Mouse (Mus musculus) adrenal gland, adult 18-20 months (tissue): Measurements from ENCODE around the gene Tssc4. TPM values are rescaled to one million over a fixed set of nuclear protein-coding genes. Genes with fewer than 3 reads are reported as not detected.

Experiments used
- DNase-seq, 2 experiments: peaks; one replicate each; pipeline ENCODE4 v3.0.0; 2021 to 2022; ENCODE audit warnings: low spot score in 2 of 2
- total RNA-seq, 2 experiments: library from RNA; stranded (reverse); gene quantifications; 1 replicate in 1 of 2; 2 replicates in 1 of 2; pipeline ENCODE4 v1.2.3; 2021

The Tssc4 gene
- total RNA-seq, 2 experiments from 2014 or later, result 24.0 to 26.3 TPM

DNA sequence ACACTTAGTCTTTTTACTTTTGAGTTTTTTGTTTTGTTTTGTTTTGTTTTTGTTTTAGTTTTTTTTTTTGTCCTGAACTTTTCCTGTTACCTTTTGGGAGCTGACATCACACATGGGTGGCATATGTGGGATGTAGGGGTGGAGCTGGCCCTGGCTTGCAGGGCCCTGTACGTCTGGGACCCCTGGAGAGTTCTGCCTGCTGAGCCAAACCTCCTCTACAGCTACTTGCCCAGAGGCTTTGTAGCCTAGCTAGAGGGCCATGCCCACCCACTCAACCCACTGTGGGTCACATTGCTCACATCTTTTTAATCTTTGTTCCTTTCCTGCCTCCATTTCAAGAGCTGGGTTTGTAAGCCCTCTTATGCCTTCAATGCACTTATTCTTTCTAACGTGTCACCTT lies 1.6 kb upstream of the Tssc4 start:
- no peak for DNase-seq

DNA sequence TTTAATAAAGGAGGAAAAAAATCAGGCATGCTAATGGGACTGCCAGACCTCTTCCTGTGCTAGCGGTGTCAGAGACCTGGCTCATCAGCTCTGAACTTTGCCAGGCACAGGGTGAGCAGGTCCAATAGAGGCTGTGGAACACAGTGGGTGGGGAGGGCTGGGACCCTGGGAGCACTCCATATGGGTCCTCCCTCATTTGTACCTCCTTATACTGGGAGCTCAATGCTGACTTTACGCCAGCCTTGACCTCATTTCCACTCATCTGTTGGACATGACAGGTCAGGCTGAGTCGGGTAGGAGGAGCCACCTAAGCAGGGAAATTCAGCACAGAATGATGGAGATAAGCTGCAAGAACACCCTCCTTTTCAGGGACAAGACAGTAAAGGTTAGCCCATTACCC lies 1.2 kb upstream of the Tssc4 start:
- DNase-seq, result no peak

DNA sequence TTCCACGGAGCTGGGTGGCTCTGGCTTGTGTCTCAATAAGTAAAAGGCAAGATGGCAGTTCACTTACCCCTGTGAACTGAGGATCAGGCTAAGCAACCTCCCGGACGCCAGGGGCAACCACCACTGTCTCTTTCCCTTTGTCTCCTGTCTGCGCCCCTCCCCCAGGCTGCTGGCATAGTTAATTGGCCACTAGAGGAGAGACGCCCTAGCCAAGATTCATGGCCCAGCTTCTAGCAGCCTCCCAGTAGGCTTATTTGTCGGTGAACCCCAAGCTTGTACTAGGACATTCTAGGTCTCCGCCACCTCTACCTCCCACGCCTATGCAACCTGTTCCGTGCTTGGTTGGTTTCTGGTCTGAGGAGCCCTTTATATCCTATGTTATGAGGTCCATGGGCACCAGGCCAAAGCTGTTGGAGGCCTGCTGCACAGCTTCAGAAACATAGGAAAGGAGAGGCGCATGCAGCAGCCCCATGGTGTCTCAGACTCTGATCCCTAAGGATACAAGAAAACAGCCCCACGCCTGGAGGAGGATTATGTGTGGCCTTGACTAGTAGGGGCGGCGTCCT lies 650 bp upstream of the Tssc4 start:
- DNase-seq, result peak in 1 of 2 experiments; percentile 46

DNA sequence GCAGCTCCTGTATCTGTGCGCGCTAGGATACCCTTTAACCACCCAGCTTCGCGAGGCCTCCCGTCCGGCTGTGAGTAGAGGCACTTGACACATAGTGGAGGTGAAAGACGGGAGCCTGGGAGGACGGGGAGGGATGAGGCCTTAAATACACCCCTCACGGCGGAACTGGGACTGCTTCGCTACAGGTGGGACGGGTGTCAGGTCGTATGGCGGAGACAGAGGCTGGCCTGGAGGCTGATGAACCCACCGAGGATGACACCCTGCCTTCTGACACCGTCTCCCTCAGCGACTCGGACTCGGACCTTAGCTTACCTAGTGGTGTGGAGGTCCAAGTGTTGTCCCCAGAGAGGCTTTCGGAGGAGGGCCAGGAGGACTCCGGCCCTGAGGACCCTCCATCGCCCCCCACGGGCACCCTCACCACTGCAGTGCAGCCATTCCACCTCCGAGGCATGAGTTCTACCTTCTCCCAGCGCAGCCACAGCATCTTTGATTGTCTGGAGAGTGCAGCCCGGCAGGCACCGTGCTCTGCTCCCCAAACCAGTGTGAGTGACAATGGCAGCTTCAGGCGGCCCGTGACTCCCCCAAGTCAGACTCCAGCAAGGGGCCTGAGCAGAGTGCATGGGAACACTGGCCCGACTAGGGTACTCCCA lies 827 bp downstream of the Tssc4 start:
- DNase-seq, result peak in 1 of 2 experiments; percentile 46

DNA sequence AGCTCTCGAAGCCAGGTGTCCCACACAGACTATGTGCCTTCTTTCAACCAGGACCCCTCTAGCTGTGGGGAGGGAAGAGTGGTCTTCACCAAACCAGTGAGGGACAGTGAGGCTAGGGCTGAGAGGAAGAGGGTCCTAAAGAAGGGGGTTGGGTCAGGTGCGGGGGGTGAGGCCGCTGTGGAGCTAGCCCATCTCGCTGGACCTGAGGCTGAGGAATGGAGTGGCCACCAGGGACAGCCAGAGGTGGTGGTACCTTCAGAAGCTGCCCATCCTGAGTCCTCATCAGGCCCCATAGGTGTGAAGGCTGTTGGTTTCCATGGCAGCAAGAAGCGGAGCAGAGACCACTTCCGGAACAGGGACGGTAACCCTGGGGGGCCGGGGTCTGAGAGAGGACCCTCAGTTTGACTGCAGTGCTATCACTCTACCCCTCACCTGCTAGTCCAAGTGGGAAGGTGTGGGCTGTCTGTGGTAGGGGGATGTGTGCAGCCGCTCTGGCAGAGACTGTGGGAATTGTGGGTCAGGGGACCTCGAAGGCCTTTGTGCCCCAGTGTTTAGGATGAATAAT lies 1.5 kb downstream of the Tssc4 start:
- DNase-seq, result no peak

DNA sequence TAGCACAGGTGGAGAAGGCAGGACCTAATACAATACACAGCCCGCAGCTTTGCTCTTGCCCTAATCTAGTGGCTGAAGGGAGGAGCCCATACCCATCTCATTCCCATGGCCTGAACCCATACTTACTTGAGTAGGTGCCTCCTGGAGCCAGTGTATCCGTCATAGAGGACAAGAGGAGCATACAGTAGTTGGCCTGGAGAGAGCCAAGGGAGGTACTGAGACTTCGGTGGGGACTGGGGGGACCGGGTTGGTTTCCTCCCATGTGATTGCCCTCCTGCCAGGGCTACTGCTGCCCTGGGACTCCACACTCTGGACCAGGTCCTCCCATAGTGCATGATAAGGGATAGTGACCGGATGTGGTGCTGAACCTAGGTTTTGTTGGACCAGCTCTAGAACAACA lies 3.6 kb downstream of the Tssc4 start:
- DNase-seq, result no peak

DNA sequence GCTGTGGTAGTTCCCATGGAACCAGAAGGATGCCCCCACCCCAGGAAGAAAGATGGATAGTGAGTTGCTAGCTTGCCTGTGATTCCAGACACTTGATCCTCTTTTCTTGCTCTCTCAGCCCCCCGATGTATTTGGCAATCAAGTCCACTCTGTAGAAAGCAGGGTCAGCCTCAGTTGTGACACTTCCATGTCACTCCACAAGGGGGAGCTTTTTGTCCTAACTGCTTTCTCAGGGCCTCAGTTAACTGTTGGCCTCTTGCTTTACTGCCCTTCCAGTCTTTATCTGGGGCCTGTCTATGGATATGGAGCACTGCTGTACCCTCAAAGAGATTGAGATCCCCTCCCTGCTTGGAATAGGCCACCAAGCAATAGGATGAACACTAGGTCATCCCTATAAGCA lies 4.0 kb downstream of the Tssc4 start:
- DNase-seq, result no peak

DNA sequence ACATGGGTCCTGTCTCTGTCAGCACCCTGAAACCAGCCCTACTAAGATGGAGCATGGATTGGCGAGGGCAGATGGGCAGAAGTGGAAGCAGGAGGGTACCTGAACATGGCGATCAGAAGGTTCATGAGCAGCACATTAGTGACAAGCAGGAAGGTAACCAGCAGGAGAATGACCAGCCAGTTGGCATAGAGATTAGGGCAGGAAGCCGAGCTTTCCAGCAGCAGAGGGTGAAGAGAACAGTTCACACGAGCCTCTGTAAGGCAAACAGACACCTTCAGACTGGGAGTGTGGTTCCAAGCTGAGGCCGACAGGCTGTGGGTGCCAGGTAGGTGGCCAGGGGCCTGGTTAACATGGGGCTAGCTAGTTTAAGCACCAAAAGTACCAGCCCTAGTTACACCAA lies 6.3 kb downstream of the Tssc4 start:
- DNase-seq, result no peak

DNA sequence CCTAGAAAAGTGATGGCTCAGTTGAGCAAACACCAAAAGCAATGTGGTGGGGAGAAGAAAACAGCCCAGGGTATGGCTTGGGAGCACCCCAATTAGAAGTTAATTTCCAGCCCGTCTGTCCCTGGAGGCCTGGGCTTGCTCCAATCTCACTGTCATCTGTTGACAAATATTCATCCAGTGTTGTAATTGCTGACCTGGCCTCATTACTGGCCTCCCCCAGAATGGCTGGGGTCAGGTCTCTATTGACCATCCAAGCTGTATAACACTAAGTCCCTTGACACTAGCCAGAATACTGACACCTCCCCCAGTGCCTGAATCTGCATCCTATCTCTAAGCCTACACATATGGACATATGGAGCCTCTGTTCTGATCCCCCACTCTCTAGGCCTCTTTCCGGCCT lies 8.3 kb downstream of the Tssc4 start:
- DNase-seq, result no peak

DNA sequence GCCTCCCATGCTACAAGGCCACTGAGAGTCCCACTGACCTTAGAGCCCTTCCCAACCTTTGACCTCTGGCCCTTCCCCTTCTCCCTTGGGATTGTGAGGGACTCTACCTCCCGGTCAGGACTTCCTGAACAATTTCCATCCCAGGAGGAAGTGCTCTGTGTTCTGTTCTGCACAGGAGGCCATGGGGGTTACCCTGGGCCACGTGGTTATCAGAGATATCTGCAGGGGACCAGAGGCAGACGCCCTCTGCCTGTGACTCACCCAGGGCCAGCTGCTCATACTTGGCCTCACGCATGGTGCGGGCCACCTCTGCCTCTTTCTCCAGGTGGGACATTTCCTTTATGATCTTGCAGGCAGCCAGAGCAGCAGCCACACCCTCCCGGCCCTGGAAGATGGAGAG lies 13.0 kb downstream of the Tssc4 start:
- DNase-seq, result no peak

DNA sequence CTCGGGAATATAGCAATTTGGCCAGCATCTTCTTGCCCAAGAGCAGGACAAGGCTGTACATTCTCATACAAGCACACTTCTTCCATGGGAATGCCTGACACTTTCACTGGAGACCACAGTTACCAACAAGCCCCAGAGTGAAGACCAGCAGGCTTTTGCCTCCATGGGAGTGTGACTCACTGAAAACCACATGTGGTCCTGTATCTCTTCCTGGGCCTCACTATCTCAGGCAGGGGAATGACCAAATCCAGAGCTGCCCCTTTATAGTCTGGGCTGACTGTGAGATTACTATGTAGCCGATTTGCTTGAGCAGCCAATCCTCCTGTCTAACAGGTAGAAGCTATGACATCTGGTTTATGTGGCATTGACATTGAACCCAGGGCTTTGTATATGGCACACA lies 14.7 kb downstream of the Tssc4 start:
- no peak for DNase-seq

DNA sequence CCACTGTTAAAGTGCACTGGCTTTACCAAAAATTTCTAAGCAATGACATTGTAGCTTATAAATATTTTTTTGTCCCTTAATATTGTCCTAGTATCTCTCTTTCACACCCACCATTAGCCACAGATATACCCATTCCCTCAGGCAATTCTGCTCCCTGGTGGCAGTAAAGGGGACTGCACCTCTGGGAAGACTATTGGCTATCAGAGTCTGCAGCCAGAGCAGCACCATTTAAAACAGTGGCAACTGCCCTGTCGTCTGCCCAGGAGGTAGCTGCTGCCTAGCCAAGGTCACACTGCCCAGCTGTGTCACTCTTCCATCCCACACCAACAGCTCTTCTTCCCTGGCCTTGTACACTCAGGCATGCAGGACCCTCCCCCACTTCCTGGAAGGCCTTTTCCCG lies 17.3 kb downstream of the Tssc4 start:
- peak; percentile 65 to 75 for DNase-seq

DNA sequence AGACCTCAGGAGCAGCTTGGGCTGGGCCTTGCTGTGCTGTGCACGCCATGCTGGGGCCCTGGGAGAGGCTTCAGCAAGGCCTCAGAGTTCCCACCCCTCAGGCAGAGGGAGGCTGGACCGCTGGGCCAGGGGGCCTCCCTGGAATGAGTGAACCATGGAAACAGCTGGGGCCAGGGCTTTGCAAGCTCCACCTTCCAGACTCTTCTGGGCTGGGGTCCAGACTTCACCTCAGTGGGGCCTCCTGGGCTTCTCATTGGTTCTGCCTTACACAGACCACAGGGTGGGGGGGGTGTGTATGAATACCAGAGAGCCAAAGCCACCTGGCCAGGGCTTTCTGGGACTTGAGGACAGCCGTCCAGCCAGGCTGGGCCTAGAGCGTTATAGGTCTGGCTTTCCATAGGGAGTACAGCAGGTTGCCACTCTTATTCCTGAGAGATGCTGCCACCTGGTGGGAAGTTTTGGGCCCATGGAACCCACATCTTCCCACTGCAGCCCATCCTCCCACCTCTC lies 18.1 kb downstream of the Tssc4 start:
- DNase-seq, result peak in 1 of 2 experiments; percentile 29

DNA sequence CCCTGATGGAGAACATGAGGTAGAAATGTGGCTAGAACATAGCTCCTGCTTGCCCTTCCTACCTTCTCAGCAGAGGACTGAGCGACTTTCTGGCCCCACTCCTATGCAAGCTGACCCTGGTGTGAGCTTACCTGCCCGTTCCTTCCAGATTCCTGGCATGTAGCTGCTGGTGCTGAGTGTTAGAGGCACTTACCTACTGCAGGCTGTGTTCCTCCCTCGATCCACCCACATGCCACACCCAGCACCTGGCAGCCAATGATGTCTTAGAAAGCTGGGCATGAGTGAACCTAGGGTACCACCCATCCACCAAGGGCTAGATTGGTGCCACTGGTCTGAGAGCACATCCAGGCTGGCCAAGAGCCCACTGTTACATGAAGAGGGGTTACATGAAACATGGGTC lies 24.8 kb downstream of the Tssc4 start:
- DNase-seq, result no peak

DNA sequence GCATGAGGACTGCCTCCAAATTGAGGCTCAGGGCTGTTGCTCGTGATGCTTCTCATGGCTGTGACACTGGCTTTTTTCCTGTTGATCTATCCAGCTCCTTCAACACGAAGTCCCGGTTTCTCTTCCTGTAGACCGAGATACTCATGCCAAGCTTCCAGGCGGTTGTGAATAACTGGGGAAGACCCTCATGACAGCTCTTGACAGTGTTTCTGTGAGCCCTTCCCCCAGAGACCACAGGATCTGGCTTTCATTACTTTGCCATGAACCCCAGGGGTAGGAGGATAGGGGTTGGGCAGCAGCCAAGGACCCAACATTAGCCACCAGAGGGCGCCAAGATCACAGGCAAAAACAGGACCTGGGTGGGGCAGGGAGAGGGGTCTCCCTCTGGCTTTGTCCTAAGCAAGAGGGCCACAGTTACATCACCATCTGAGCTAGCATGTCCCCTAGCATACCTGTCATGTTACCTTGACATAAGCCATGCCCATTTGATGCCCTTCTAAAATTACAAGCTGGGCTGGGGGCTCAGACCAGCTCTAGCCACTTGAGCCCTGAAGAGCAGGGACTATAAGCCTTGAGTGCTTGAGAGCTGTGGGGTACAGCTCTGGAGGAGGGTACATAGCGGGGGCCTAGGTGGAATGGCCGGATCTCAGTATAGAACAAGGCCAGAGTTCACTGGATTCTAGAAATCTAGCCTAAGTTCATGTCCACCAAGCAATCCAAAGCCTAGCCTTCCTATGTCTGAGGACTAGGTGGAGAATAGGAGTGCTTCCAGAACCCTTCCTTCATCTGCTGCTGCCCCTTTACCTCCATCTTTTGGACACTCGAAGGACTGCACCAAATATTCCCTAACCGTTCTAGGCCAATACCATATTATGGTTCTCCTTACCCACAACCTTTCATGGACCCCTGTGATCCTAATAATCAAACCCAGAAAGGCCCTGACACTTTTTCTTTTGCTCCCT lies 25.8 kb downstream of the Tssc4 start, which contains the start of gene Trpm5:
Trpm5 (minus strand) TSS at position 51 of the 962 bp plus-strand sequence.
- DNase-seq, result peak; percentile 73 to 79

DNA sequence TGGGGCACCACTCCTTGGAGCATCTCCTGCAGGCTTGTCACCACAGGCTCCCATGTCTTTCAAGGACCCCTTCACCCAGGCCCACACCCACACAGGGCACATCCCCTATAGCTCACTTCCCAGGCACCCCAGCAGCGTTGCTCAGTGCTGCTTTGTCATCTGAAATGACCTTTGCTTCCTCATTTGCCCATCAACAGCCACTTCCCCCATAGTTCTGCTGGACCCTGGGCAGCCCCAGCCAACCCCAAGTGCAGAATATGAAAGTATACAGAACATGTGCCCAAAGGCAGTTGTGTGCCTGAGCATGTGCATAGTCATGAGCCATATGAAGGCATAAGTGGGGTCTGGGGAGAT lies 26.5 kb downstream of the Tssc4 start:
- no peak for DNase-seq

DNA sequence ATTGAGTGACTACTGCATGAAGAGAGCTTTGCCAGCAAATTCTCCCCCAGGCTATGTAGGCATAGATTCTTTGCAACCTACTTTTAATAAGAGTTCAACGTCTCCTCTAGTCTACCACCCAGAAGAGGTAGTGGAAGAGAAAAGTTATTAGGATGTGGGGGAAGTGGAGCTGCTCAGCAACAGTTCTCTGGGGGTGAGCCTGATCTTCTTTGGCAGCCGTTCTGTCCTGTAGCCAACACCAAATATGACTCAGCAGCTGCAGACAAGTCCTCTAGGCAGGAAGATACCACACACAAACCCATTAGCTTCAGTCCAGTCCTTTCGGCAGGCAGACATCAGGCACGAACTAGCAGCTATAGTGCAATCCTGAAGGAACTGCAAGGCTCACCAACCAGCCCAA lies 31.7 kb downstream of the Tssc4 start:
- DNase-seq, result no peak

DNA sequence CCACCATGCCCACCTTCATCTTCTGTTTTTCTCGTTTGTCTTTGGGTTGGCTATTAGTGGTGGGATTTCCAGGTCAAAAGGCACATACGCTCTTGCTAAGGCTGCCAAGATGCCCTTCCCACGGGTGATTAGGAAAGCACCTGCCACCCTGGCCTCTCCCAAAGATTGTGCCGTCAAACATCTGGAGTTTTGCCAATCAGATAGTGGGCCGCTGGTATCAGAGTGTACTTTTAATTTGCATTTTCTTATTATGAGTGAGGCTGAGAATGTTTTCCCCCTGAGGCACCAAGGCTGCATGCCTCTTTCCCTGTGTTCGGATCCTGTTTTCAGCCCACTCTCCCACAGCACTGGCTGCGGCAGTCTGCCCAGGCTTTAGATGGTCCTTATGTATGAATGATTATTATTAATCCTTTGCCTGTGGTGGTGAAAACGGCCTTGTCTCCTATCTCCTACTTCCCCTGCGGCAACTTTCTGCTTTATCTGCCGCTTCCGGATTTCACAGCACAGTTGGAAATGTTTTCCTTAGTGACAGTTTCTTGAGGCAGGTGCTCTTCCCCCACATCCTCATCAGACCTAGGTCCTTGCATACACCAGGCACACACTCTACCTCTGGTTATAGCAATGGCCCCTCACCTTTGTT lies 36.3 kb downstream of the Tssc4 start:
- DNase-seq, result no peak

DNA sequence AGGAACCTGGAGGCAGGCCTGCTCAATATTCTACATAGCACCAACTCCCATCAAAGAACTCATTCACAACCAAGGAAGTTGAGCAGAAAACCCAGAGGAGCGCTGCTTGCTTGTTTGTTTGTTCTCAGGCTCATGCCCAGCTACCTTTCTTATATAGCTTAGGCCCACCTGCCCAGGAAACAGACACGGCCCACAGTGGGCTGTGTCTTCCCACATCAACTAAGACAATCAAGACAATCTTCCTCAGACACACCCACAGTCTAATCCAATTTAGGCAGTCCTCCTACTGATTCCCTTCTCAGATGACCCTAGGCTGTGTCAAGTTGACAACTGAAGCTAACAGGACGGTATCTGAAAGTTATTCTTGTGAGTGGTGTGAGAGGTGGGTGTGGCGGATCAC lies 37.0 kb downstream of the Tssc4 start, which contains the start of gene Kcnq1:
Kcnq1 (plus strand) TSS at position 301 of the 400 bp plus-strand sequence.
- DNase-seq, result no peak

DNA sequence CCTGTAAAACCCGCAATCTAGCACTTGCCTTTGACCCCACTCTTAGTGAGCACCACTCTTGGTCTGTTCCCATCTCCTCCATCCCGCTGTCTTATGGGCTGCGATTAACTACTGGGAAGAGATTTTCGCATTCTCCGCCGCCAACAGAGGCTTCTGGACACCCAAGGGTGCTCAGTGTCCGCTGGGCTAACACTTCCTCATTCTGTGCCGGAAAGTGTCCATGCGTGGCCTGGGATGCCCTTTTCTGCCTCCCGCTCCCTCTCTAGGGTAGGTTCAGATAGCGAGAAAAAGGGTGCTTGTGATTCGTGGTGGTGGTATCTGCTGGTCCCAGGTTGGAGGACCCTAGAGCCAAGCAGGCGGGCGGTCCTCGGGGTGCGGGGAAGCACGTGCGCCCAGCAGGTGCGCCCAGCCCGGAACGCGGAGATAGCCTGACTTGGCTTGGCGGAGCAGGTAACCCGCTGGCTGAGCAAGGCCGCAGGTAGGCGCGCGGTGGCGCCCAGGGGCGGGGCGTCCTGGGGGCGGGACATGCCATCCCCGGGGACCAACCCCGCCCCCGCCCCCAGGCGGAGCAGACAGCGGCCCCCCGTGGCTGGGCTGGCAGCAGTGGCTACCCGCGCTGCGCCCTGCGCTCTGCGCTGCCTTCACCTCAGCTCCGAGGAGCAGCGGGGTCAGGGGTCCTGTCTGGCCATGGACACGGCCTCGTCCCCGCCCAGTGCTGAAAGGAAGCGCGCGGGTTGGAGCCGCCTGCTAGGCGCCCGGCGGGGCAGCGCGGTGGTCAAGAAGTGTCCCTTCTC lies 37.8 kb downstream of the Tssc4 start:
- DNase-seq, result peak; percentile 25 to 53
